Mouse (Mus musculus) gastrocnemius, adult 18-20 months (tissue): Measurements from ENCODE around the gene Nav1. TPM values are rescaled to one million over a fixed set of nuclear protein-coding genes. Genes with fewer than 3 reads are reported as not detected.
"Not testable (repeated sequence)": the region's sequence is repeated elsewhere in the genome, so short reads cannot be mapped to it uniquely, and the experiment has no call there.

ENCODE experiments used
- DNase-seq: peaks from one replicate; pipeline ENCODE4 v3.0.0; 2021; ENCODE audit warnings: low spot score
- total RNA-seq, 2 experiments: library from RNA; stranded (reverse); gene quantifications; 2 replicates each; pipeline ENCODE4 v1.2.3; 2021

Nav1 gene
- total RNA-seq, 2 experiments from 2014 or later, result 8.4 to 11.4 TPM

DNA sequence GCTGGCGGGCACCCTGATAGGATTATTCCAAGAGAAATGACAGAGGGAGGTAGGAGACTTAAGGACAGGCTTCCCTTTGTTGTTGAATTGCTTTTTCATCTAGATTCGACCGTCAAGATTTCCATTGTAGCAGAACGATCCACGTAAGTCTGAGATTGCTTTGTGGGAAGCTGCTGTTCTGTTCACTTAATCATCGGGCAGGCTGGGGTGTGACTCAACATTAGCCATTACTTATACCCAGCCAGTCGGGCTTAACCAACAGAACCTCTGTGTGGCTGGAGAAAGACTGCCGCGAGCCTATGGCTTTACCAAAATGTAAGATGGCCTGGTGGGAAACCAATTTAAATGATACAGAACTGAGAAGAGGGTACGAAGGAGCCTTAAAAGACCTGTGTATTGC is 114.7 kb downstream of the Nav1 start:
- no peak for DNase-seq

DNA sequence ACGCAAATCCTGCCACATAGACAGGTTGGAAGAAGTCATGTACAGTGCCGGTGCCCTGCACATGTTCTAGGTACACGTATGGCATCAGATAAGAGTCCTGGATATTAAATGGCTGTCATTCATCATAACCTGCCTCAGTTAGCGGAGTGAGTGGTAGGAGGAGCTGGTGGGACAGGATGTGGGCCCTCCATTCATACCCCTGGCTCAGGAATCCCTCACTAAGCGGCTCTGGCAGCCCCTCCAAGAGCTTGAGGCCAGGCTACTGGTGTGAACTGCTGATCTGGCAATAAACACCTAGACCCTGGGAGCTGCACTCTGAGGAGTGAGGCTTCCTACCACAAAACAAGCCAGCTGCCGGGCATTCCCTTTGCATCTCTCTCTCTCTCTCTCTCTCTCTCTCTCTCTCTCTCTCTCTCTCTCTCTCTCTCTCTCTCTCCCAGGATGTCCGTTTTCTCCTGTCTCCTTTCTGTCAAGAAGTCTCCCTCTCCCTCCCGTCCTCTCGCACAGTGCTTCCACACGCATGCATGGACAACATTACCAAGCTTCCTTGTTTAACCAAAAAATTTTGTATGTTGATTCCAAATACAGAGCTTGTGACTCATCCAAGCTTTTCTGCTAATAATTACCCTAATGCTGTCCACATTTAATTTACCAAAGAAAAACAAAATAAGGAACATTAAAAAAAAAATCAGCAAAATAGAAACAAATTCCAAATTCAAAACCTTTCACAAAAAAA is 116.0 kb downstream of the Nav1 start:
- no peak for DNase-seq

DNA sequence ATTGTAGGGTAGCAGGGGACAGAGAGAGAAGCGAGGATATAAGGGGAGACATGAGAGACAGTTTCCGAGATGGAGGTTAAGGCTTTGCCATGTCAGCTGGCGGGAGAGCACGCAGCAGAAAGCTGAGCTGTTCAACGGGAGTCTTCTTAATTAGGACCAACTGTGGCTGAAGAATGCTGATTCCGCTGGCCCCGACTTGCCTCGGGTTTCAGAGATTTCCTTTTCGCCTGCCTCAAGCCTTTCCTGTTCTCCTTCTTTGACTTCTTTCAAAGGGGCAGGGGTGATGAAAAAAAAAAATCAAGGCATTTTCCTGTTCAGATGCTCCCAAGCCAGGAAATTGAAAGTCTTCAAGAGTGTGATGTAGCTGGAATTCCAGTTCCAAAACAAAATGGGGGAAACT is 118.2 kb downstream of the Nav1 start:
- no peak for DNase-seq

DNA sequence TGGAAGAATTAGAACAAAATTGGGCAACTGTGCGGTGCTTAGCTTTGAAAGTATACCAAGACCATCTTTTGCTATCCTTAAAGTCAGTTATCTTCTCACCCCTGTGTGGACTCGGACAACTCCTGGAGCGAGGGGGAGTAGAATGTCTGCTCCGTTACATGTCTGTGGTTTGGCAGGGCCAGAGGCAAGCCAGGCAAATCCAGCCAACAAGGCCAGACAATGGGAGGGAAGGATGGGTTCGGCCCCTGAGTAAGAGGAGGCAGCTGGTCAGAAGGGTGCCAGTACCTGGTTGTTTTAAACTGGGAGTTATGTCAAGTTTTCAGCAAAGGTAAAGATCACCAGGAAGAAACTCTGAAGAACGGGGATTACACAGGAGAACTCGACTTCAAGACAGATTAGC is 121.9 kb downstream of the Nav1 start:
- DNase-seq, result no peak

DNA sequence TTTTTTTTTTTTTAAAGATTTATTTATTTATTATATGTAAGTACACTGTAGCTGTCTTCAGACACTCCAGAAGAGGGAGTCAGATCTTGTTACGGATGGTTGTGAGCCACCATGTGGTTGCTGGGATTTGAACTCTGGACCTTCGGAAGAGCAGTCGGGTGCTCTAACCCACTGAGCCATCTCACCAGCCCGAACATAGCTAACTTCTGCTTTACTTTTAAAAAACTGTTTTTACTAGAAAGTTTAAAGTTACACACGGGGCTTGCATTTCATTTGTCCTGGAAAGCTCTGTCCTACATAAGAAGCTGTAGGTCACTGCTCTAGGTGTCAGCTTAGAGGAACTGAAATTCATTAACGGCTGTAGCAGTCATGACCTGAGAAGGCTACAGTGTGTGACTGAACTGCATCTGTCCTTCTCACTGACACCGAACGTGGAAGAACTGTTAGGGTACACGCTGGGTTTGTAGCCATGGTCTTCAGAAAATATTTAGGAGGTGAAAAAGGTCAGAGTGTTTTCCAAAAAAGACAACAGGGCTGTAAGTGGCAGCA is 122.5 kb downstream of the Nav1 start:
- DNase-seq, result not testable (repeated sequence)

DNA sequence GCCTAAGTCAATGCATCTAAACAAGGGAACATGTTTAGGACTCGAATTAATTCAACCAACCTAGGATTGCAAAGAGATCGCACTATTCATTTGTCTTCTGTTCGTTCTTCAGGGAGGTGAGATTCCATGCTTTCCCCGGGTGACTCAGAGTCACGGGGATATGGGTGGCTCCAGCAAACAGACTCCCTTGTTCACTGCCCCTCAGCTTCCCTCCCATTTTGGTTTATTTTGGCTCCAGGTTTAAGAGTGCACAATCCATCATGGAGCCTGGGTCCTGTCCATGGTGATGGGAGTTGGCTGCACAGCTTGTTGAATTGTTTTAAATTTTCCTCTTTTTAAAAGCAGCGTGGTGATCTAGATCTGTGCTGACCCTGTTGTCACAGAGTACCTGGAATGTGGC is 123.1 kb downstream of the Nav1 start:
- DNase-seq, result no peak

DNA sequence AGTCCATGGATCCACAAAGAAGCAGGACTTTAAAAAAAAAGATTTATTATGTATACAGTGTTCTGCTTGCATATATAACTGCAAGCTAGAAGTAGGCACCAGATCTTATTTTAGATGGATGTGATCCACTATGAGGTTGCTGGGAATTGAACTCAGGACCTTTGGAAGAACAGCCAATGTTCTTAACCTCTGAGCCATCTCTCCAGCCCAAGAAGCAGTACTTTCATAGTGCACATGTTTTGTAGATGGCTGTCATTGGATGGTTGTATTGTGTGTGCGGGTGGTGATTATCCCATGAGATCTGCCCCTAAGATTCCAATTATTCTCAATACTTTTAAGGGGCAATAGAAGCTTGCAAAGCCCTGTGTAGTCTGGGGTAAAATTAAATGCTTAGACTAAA is 124.4 kb downstream of the Nav1 start:
- no peak for DNase-seq

DNA sequence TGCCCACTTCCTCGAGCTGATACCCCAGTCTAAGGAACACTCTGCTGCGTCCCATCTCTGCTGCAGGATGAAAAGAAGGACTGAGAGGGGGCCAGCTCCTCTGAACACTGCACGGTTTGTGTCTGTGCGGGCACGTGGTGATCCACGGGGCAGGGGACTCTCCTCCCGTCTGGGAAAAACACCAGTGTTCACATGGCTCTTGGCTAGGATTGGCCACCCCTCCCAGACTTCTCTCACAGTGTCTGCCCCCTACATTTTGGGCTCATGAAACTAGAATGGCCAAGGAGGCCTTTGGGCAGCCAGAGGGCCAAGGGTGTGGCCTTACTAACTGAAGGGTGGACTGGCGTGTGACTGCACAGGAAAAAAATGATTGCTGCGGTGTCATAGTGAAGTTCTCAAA is 125.4 kb downstream of the Nav1 start:
- peak; percentile 36 for DNase-seq

DNA sequence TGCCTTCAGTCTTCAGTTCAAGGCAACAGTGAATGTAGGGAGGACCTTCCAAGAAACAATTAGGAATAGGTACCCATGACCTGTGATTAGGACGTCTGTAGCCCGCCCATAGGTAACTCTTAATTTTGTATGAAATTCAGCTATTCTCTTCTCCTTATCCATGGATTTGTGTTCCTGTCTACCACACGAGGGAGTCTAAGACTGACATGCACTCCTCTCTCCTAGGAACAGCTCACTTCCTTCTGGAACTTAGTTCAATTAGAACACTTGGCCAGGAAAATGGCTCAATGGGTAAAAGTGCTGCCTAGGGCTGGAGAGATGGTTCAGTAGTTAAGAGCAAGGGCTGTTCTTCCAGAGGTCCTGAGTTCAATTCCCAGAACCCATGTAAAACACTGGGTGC is 126.3 kb downstream of the Nav1 start:
- no peak for DNase-seq

DNA sequence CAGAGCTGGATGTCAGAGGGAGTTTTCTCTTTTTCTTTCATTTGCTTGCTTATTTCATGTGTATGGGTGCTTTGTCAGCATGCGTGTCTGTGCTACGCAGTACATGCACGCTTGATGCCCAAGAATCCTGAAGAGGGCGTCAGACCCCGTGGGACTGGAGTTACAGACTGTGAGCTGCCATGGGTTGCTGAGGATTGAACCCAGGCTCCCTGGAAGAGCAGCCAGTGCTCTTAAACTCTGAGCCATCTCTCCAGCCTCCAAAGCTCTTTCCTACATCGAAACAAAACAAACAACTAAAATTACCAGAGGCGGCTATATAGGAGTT is 131.6 kb downstream of the Nav1 start:
- DNase-seq, result no peak

DNA sequence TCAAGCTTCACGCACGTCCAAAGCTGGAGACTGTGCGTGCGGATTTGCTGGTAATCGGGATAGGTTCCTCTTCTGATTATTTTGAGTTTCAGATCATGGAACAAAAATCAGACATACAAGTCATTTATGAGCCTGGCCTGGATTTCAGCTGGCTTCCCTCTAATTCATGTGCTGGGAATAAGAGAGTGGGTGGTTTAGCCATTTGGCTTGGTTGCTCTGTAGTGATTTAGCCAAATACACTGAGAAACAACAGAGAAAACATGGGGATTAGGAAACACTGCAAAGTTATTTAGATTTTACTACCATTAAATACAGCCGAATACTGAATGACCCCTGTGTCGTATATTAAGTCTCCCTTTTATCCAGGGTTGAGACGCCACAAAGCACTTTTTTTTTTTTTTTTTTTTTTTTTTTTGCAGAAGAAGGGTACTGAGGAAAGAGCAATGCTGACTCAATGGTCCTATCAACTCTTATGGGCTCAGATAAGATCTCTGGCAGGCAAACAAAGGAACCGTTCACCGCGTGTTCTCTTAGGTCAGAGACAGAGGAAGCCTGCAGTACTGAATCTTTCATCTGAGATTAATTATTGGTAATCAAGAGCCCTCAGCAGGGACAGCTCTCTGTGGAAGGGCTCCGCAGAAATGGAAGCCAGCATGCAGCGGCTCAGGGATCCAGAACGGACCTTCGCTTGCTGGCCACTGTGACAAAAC is 132.1 kb downstream of the Nav1 start:
- peak; percentile 53 for DNase-seq

DNA sequence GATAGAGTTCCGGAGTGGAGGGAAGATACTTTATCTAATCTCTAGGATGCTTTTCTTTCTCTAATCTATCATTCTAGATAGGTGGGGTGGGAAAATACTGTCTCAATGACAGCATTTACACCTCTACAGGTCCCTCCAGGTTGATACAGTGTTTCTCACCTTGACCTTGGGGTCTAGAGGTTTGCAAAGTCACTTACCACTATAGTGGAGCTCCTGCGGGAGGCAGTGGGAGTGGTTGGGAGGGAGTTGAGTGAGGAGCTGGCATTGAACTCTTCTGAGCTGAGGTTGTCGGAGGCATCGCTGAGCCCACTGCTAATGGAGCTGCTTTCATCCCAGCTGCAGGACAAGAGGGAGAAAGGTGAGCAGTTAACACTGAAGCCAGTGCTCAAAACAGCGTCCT is 134.6 kb downstream of the Nav1 start:
- DNase-seq, result no peak

DNA sequence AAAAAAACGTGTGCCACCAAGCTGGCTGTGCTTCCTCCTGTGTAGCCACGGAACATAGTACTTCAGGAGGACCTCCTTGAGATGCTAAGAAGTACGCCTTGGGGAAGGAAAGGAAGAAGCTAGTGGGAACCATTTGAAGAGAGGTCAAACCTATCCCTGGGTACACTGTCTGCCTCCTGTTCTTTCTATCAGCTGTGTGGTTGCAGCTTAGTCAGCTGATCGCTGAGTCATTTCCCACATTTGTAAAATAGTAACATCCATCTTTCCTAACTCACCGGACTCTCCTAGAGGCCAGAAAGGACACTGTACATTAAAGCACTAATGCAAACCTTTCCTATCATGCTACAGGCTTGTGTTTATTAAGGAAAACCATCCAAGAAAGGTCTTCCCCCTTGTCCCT is 135.4 kb downstream of the Nav1 start:
- DNase-seq, result no peak

DNA sequence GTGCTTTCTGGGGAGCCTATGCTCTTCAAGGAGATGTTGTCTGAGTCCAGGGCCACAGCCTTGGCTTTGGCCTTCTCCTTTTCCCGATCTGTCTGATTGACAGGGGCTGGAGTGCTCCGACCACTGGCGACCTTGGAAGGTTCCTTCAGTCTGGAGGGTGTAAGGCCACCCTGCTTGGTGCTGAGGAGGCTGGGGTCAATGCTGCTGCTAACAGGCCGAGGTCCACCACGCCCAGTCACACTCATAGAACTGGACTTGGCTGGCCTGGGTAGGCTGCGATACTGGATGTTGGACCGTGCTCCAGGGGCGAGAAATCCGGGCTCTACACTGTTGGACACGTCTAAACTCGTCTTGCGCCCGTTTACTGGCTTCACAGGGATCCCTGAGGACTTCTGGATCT is 136.5 kb downstream of the Nav1 start:
- no peak for DNase-seq

DNA sequence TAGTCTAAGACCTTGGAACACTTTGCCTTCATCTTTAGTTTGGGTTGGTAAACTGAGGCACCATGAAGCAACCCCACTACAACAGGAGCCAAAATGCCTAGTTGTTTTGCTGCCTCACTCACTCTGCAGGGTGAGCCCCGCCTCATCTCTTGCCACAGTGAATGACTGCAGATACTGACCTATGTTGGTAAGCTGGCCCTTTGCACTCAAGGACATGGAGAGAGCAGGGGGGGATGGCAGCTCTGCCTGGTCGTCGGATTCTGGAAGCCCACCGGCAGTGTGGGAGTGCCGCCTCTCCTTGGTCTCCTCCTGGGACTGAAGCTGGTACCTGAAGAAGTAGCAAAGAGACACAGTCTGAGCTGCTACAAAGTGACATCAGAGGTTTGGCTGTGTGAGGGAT is 139.6 kb downstream of the Nav1 start:
- DNase-seq, result no peak

DNA sequence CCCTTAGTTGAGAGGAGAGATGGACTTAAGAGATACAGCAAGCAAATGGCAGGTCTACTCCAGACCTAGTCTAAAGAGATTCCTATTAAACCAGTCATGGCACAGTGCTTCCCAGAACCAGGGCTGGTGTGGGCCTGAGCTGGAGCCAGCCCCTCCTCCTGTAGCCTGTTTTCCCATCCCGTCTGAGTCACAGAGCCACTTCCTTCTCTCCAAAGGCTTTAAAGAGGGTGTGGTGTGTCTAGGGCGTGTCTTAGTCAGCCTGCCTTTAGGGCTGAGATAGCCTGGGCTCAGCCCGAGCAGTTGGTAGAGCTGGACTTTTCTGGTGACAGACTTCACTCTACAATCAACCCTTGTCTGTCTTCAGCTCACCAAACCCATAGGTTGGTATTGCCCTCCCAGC is 140.2 kb downstream of the Nav1 start:
- DNase-seq, result peak; percentile 50

DNA sequence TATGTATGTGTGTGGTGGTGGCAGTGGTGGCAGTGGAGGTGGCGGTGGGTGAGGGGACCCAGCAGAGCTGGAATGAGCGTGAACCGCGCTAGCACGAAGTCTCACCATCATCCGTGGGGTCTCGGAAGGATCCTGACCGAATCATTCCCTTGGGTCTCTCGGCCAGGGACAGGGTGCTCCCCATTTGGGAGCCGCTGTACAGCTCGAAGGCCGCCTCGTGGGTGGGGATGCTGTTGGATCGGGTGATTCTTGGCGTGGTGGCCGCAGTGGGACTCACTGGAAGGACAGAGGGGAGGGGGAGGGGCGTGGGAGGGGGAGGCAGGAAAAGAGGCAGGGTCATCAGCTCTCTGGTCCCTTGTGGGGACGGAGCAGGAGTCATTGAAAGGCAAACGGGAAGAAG is 141.4 kb downstream of the Nav1 start:
- DNase-seq, result no peak

DNA sequence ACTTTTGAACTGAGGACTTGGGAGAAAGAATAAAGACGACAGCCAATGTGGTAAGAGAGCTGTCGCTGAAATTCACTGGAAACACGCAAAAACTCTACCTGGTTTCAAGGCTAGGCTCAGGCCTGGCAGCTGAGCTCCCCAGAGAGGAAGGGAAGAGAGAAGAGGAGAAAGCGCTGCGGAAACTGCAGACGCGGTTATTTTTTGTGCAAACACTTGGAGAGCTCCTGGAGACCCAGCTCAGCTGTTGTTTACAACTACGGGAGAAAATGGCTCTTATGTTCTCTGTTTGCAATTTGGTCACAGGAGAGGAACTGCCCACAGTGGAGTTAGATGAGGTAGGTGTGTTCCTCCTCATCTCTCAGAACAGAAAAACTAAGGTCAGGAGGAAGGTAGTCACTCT is 144.4 kb downstream of the Nav1 start:
- DNase-seq, result no peak

DNA sequence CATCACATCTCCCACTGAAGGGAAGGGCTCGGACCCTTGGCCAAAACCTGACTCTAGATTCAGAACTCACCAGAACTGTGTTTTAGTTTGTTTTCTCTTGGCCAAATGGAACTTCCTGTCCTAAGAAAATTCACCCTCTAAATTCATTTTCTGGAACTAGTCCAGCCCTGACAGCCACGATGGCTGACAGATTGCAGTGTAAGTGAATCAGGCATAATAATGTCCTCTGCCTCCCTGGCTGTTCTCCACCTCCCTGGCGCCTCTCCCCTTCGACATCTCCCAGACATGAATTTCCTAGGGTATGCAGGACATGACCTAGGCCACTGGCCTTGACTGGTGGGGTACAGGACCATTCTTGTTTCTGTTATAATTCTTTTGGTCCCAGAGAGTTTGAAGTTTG is 144.8 kb downstream of the Nav1 start:
- peak; percentile 46 for DNase-seq

DNA sequence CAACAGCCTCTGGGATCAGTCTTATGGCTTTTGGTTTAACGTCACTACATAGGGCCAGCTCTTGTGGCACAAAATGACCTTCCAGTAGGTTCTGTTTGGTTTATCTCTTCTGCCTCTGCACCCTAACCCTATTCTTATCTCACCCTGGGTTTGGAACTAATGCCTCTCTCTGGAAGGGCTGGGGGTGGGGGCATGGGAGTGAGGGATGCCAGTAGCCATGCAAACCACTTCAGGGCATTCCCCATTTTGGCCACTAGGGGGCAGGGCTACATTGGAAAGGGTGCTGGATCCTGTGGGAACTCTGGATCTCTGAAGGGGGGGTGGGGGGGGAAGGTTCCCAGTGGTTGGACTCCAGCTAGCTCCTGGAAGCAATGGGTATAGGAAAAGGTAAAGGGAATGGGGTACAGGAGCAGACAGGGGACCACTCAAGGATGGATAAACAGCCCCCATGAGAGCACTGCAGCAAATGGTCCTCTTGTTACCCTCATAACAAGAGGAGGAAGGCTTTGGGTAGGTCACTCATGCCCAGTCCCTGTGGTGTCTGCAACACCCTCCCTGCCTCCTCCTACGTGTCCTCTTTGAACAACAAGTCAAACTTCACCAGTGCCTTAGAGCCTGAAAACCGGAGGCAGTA is 145.9 kb downstream of the Nav1 start:
- DNase-seq, result peak; percentile 72

DNA sequence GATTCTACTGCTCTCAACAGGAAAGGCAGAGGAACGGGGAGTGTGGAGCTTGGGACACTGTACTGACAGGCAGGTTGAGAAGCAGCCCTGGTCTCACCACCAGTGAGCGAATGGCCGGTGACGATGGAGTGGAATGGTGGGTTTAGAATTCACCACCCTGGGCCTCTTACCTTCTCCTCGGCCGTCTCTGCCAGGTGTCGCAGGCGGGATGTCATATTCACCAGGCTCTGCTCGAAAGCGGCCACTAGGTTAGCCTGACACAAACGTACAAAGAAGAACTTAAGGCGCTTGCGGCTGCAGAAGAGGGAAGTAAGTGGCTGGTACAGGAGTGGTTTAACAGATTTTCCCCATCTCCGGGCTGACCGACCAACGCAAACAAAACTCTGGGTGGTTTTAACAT is 146.6 kb downstream of the Nav1 start:
- no peak for DNase-seq

DNA sequence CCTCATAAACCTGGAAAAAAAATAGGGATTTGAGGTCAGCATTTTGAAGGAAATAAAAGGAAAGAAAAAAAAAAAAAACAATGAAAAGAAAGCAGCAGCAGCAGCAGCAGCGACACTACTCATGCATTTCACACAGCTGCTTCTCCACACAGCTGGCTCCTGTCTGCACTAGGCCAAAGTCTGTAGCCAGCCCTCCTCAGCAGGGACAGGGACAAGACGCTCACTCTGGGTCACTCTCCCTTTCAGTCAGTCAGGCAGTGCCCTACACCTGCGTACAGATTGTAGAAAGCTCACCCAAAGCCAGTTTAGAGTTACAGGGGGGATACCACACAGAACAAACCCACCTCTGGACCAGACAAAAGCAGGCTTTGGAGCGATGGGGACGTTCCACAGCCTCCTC is 149.2 kb downstream of the Nav1 start:
- DNase-seq, result no peak

DNA sequence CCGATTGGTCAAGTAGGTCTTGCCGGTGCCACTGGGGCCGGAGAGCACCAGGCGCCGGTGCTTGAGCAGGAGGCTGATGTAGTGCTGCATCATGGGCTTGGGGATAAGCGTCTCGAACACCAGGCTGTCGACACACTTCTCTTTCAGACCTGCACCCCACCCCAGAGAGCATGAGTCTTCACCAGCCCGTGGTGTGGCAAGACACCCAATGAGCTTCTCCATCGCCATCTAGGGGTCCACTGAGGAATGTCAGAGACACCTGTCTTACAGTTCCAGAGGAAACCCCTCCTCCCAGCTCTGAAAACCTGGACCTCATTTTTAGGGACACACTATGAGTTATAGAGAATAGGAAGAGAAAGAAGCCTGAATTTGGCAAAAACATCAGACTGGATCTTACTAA is 154.8 kb downstream of the Nav1 start:
- no peak for DNase-seq
